Mouse (Mus musculus) heart, adult 11 months (tissue): ENCODE data around the gene Tescl.

Experiments used
- DNase-seq: peaks from one replicate; pipeline ENCODE4 v3.0.0; 2022

Tescl gene

DNA sequence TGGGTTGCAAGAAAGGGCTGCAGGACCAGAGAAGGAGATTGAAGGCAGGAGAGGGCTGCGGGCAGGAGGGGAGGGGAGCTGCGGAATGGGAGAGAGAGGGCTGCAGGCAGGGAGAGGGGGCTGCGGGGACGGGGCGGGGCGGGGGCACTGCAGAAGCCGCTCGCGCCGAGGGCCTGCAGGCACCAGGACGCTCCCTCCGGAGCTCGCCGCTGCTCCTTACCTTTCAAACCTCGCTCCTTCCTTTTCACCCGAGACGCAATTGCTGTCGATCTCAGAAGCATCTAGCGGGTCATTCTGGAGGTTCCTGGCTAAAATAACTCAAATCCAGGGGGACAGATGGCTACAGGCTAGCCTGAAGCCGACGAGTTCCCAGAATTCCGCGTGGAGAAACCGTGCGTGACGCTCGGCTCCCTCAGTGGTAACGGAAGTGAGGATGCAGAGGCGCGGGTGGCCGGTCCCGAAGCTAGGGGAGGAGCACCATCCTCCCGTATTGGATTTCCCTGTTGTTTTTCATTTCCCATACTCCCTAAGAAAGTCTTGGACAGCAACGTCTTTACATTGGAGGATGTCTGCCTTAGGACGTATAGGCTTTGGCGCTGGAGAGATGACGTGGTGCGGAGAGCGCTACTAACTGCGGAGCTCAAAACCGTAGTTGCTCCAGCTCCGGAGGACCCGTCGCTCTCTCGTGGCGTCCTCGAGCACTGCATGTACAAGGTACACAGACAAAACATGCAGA, 34.6 kb downstream of the Tescl start:
- peak; percentile 97 for DNase-seq

DNA sequence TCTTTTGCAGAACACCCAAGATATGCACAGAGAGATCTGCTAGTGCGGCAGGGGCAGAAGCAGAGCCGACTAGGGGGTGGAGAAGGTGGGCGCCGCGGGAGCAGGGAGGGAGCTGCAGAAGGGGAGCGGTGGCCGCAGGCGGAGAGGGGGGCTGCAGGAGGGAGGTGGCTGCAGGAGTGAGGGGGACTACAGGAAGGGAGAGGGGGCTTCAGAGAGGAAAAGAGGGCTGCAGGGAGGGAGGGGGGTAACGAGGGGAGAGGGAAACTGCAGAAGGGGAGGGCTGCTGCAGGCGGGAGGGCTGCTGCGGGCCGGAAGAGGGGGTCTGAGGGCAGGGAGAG, 35.1 kb downstream of the Tescl start:
- peak; percentile 88 for DNase-seq

DNA sequence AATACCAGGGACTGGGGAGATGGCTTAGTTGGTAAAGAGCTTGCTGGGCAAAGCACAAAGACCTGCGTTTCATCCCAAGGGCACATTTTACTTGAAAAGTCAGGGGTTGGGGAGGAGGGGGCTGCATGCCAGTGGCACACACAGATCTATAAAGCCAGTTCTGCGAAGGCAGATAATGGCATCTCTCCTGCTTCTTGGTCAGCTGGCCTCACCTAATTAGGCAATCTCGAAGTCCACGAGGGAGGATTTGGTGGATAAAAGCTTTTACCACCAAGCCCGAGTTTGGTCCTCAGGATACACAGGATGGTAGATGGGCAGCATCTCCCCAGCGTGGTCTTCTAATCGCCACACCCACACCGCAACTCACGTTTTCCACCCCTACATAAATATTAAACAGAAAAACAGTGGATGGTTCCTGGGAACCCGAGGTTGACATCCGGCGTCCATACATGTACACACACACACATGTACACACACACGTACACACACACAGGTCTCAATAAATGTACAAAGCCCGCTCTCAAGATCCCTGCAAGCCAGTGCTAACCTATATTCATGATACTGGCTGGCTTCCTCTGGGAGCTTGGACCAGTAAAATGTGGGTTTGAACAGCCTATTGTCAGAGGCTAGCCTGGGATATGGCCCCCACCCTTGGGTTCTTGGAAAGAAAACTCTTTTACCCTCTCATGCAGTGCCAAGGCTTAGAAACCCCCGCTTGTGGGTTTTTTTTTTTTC, 36.2 kb downstream of the Tescl start:
- peak; percentile 62 for DNase-seq

DNA sequence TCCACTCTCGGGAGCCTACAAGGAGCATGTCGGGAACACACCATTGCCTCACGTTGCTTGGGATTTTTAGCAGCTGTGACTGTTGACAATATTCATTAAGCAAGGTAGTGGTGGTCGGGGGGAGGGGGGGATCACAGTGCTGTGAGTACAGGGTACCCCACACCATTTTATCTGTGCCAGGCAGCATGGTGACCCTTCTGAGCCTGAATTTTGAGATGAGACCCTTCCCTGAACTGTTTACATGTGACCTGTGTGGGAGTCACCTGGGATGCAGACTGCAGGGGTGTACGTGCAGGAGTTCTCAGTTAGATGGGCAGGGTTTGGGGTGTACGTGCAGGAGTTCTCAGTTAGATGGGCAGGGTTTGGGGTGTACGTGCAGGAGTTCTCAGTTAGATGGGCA, 37.4 kb downstream of the Tescl start:
- peak; percentile 66 for DNase-seq

DNA sequence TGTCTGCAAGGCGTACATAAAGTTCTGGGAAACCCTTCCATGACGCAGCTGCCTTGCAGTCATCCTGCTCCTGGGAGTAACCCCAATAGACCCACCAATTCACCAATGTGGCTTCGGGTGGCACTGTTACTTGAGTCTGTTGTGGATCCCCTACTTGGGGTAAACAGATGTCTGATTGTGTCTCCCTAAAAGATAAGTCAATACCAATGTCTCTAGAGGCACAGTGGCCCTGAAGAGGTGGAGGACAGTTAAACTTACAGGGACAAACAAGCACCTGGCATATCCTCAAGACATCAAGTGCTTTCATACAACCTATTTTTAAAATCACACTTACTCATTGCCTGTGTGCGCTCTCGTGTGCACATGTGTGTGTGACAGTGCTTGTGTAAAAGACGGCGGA, 38.4 kb downstream of the Tescl start:
- peak; percentile 55 for DNase-seq

DNA sequence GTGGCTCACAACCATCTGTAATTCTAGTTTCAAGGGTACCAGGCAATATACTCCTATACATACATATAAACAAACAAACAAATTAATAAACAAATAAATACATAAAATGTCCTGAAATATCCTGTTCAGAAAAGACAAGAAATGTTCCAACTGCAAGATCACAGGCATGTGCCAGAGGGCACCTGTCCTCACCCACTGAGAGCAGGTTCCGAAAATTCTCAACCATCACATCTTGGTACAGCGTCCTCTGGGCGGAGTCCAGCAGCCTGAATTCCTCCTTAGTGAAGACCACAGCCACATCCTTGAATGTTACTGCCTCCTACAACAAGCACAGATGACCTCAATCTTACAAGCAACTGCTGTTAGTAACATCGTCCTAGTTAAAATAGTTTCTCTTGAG, 39.0 kb downstream of the Tescl start:
- peak; percentile 82 for DNase-seq

DNA sequence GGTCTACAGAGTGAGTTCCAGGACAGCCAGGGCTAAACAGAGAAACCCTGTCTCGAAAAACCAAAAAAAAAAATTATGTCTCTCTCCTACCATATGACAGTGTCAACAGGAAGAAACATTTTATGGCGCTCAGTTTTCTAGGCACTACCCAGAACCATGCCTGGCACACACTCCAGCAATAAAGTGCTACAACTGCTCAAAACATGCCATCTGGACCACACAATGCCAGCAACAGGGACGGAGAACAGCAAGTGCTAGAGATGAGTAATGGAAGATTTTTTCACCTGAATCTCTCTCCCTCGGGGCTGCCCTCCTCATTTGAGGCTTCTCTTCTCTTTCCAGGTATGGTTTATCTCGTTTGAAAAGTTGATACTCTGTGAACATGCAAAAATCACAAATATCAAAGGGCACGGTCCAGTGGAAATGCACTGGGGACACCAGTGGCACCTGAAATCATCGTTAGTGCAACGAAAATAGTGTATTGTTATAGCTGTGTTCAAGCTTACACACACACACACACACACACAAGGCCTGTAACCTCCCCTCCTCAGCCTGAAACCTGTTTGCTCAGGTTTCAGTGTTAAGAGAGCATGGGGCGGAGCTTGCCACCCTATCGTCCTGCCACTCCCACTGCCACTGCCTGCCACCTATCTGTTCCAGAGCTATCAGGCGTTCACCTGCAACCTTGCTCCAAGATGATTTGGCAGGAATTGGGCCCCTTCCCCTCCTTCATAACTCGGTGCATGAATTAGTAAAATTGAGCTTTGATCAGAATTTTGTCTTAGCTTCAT, 40.5 kb downstream of the Tescl start:
- peak; percentile 55 for DNase-seq

DNA sequence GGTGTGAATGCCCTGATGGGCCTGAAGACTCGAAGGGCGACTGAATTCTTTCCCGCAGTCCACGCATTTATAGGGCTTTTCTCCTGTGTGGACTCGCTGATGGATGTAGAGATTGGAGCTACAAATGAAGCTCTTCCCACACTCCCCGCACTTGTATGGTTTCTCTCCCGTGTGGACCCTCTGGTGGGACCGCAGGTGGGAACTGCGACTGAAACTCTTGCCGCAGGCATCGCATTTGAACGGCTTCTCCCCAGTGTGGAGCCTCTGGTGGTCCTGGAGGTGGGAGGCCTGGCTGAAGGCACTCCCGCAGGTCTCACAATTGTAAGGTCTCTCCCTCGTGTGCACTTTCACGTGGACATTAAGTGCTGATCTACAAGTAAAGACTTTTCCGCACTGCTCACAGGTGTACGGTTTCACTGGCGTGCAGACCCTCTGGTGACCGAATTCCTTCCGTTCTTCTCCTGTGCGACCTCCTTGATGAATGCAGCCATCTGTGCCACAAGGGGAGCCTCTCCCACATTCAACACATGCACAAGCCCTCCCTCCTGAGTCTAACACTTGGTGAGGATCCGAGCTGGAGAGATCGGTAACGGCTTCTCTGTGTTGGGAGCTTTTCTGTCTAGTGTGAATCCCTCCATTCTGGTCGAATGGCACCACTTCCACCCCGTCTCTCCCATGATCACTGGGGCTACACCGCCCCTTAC, 42.2 kb downstream of the Tescl start:
- DNase-seq: peak; percentile 64

DNA sequence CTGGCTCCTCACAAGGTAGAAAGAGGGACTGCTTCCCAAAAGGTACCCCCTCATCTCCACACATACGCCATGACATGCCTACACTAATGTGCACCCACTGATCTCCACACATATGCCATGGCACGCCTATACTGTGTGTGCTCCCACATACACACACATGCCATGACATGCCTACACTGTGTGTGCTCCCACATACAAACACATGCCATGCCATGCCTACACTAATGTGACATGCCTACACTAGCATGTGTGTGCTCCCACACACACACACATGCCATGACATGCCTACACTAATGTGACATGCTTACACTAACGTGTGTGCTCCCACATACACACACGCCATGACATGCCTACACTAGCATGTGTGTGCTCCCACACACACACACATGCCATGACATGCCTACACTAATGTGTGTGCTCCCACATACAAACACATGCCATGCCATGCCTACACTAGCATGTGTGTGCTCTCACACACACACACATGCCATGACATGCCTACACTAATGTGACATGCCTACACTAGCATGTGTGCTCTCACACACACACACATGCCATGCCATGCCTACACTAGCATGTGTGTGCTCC, 43.5 kb downstream of the Tescl start:
- DNase-seq: peak; percentile 60

DNA sequence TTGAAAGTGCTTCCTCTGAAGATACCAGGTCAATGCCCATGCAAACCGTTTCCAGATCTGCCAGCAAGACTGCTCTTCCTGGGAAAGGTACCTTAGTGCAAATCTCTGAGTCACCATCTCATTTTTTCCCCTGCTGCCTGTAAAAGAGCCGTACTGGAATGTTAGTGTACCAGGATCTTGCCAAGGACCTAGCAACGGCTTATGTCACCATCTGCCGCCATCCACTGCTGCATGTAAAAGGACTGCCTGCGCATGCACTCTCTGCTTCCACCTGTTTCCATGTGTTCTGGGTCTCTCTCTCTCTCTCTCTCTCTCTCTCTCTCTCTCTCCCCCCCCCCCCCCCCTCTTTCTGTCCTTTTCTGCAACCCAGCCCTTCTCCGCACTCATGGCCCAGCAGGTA, 45.2 kb downstream of the Tescl start:
- peak; percentile 4 for DNase-seq

DNA sequence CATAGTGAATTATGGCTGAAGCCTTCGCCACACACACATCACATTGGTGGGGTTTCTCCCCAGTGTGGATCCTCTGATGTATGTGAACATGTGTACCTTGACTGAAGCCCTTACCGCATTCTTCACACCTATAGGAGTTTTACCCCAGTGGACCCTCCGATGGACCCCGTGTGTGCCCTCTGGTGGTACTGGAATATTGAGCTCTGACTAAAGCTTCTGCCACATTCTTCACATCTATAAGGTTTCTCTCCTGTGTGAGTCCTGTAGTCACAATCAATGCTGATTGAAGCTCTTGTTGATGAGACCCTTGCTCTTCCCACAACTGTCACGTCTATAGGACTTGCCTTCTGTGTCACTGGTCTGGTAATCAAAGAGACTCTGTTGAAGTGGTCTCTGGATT, 46.1 kb downstream of the Tescl start:
- DNase-seq: no peak

DNA sequence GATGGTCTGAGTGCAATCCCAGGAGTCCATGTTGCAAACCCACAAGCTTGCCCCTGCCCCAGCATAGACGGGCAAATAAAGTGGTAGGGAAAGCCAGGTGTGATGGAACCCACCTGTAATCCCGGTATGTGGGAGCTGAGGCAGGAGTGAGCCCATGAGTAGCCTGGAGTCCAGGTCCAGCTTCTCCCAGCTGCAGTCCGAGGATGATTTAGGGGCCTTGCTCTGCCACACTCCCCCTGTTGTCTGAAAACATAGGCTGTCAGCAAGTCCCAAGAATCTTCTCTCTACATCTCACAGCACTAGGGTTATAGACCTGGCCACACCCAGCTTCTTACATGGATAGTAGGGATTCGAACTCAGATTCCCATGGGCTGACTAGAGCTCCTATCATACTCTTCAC, 46.8 kb downstream of the Tescl start:
- DNase-seq: peak; percentile 79

DNA sequence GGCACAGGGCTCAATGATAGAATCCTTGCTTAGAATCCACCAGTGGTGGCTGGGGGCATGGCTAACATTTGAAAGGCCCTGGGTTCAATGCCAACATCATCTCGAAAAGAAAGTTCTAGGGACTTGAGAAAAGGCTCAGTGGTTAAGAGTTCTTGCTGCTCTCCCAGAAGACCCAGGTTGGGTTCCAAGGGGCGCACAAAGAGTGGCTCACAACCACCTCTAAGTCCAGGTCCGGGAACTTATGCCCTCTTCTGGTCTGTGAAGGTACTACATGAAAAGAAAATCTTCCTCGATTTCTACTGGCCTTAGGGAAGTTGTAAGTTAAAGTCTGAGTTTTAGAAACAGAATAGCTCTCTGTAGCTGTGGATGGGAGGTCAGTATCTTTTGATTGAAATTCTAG, 47.6 kb downstream of the Tescl start:
- peak; percentile 13 for DNase-seq
